Mouse (Mus musculus) mesoderm, embryonic 11.5 days (tissue): ENCODE measurements at regions not wholly inside any gene's neighbourhood (a gene's known extent, or its start where the extent isn't known, plus 50 kb on each side); places are given as distances from the start of the nearest gene placed in this dataset.
A peak's percentile ranks its signal among the peaks of the same experiment; 100 is the strongest.

ENCODE experiments used
- DNase-seq: peaks from one replicate; pipeline ENCODE4 v3.0.0-alpha.2; 2012; ENCODE audit warnings: low read depth, low spot score

GRCm38 (mm10) chr2:57424879-57425278 is 187.4 kb downstream of the Gpd2 start:
- DNase-seq: no peak

- no peak for DNase-seq
These were observed 188.0 kb downstream of the Gpd2 start for GRCm38 (mm10) chr2:57425439-57425838.

GRCm38 (mm10) chr2:57450996-57451770 is 213.7 kb downstream of the Gpd2 start:
- no peak for DNase-seq

- no peak for DNase-seq
These were observed 216.7 kb downstream of the Gpd2 start for GRCm38 (mm10) chr2:57453896-57454679.

- no peak for DNase-seq
These were observed 222.5 kb downstream of the Gpd2 start for GRCm38 (mm10) chr2:57459901-57460300.

- no peak for DNase-seq
These were observed 236.4 kb downstream of the Gpd2 start for GRCm38 (mm10) chr2:57473873-57474272.

GRCm38 (mm10) chr2:57492116-57492515 is 254.7 kb downstream of the Gpd2 start:
- no peak for DNase-seq

- no peak for DNase-seq
These were observed 255.6 kb downstream of the Gpd2 start for GRCm38 (mm10) chr2:57492914-57493621.

GRCm38 (mm10) chr2:57496315-57496954 is 259.0 kb downstream of the Gpd2 start:
- DNase-seq: no peak

GRCm38 (mm10) chr2:57497933-57498332 is 260.5 kb downstream of the Gpd2 start:
- DNase-seq: no peak

GRCm38 (mm10) chr2:57504678-57505077 is 267.2 kb downstream of the Gpd2 start:
- DNase-seq: no peak

GRCm38 (mm10) chr2:57522465-57522864 is 285.0 kb downstream of the Gpd2 start:
- DNase-seq: no peak

- no peak for DNase-seq
These were observed 285.5 kb downstream of the Gpd2 start for GRCm38 (mm10) chr2:57522983-57523382.

- DNase-seq: no peak
These were observed 290.5 kb downstream of the Gpd2 start for GRCm38 (mm10) chr2:57527966-57528365.

- no peak for DNase-seq
These were observed 302.4 kb downstream of the Gpd2 start for GRCm38 (mm10) chr2:57539842-57540241.

- no peak for DNase-seq
These were observed 327.8 kb downstream of the Gpd2 start for GRCm38 (mm10) chr2:57565258-57565657.

- no peak for DNase-seq
These were observed 328.7 kb downstream of the Gpd2 start for GRCm38 (mm10) chr2:57566103-57566502.

GRCm38 (mm10) chr2:57567183-57567582 is 329.7 kb downstream of the Gpd2 start:
- DNase-seq: no peak

- no peak for DNase-seq
These were observed 349.6 kb downstream of the Gpd2 start for GRCm38 (mm10) chr2:57587065-57587464.

GRCm38 (mm10) chr2:57593558-57593957 is 356.1 kb downstream of the Gpd2 start:
- no peak for DNase-seq

GRCm38 (mm10) chr2:57597694-57598358 is 360.4 kb downstream of the Gpd2 start:
- peak; percentile 45 for DNase-seq
